Mouse (Mus musculus) thymus, adult 2 months (tissue): ENCODE data around the gene Podxl. TPM values are rescaled to one million over a fixed set of nuclear protein-coding genes. Genes with fewer than 3 reads are reported as not detected.

Source experiments
- DNase-seq: peaks from one replicate; pipeline ENCODE4 v3.0.0; 2021
- H3K27ac ChIP-seq: fragments of 200-500 bp; 2 replicates; pipeline ENCODE4 v1.5.1; 2012; ENCODE audit warnings: low read length, control low read depth; ENCODE audit not compliant: control insufficient read depth, insufficient read depth
- H3K27me3 ChIP-seq: fragments of 200-500 bp; 2 replicates; pipeline ENCODE4 v1.6.1; 2012; ENCODE audit warnings: mild to moderate bottlenecking, low read length, moderate library complexity, mixed read lengths; ENCODE audit not compliant: control insufficient read depth, insufficient read depth
- H3K36me3 ChIP-seq: fragments of 200-500 bp; 2 replicates; pipeline ENCODE4 v1.6.1; 2012; ENCODE audit warnings: mild to moderate bottlenecking, low read length, moderate library complexity; ENCODE audit not compliant: control insufficient read depth, insufficient read depth
- H3K4me1 ChIP-seq: fragments of 200-500 bp; replicated peaks from 2 replicates; pipeline ENCODE4 v1.6.1; 2012; ENCODE audit warnings: low read length; ENCODE audit not compliant: control insufficient read depth, insufficient read depth
- H3K4me3 ChIP-seq: fragments of 200-500 bp; 2 replicates; pipeline ENCODE4 v1.5.1; 2012; ENCODE audit warnings: mild to moderate bottlenecking, low read length, control low read depth, moderate library complexity; ENCODE audit not compliant: control insufficient read depth, insufficient read depth
- CTCF ChIP-seq: fragments of 200-500 bp; IDR thresholded peaks from 2 replicates; pipeline ENCODE4 v1.5.1; 2012; ENCODE audit warnings: mild to moderate bottlenecking, control low read depth, low read length, moderate library complexity, borderline replicate concordance; ENCODE audit not compliant: control insufficient read depth, poor library complexity, insufficient read depth; ENCODE audit errors: extremely low read depth
- POLR2A ChIP-seq: fragments of 200-500 bp; IDR thresholded peaks from 2 replicates; pipeline ENCODE4 v1.6.1; 2012; ENCODE audit warnings: mild to moderate bottlenecking, low read length, control low read depth, moderate library complexity; ENCODE audit not compliant: control insufficient read depth, poor library complexity, insufficient read depth; ENCODE audit errors: extremely low read depth
- WGBS: fragments of 180-500 bp; shearing (Covaris S2); methylation state at CpG from one replicate; pipeline ENCODE4 v1.1.7; 2018; 5-methylcytosine and 5-hydroxymethylcytosine counted together
- polyA plus RNA-seq: library from polyadenylated mRNA; depleted of rRNA; stranded (reverse); fragments of >200 nt; gene quantifications from 2 replicates; pipeline ENCODE4 v1.2.3, GENCODE M21; 2012

Gene Podxl
- polyA plus RNA-seq, 1 experiment, result 6.6 TPM

DNA sequence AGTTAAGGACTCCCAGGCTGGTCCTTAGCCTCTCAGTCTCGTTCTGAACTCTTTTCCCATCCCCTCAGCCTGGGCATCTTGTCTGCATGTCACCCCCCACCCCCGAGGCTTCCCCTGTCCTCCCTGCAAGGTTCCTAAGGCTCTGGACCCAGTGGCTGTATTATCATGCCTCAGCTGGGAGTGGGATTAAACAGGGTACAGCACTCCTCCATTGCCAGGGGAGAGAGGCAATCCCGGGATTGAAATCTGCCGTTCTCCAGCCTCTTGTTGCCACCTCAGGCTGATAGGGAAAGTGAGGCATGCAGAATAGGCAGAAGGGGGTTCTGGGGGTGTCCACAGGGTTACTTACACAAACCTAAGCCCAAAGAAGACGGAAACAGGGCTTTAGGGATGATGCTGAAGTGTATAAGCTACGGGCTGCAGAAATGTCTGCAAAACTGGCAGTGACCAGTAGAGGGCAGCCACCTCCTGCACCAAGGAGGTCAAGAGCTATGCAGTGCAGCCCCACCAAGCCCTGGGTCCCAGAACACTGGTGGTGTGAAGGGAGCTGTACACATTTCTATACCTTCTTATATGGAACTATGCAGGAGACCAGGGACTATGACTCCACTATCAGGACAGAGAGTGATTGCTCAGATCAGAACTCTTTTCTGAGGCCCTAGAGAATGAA, 38.4 kb downstream of the Podxl start:
- peak; percentile 78; the same call in 1 of the 2 replicates for TF ChIP-seq CTCF
- TF ChIP-seq POLR2A, result no peak
- peak; percentile 46 for DNase-seq
- Histone ChIP-seq H3K4me3 (no peak overlapping the region), H3K27me3 (no peaks in the 10 kb centered on the region), H3K36me3 (no peaks in the 10 kb centered on the region), H3K27ac (no peak overlapping the region), H3K4me1 (no peaks in the 10 kb centered on the region)
- WGBS, result 71% methylated on average over 6 of the region's 6 CpGs

GRCm38 (mm10) chr6:31524647-31525046, 39.1 kb downstream of the Podxl start:
- TF ChIP-seq CTCF (no peak), POLR2A (no peak)
- Histone ChIP-seq H3K36me3 (no peaks in the 10 kb centered on the region), H3K4me3 (no peak overlapping the region), H3K4me1 (no peaks in the 10 kb centered on the region), H3K27ac (no peak overlapping the region), H3K27me3 (no peaks in the 10 kb centered on the region)
- no peak for DNase-seq
- WGBS, result 90% methylated on average over 8 of the region's 8 CpGs

- Histone ChIP-seq H3K36me3 (no peaks in the 10 kb centered on the region), H3K4me1 (no peaks in the 10 kb centered on the region), H3K27me3 (no peaks in the 10 kb centered on the region), H3K4me3 (no peak overlapping the region), H3K27ac (no peak overlapping the region)
- TF ChIP-seq CTCF, result no peak
- TF ChIP-seq POLR2A, result no peak
- WGBS, result 95% methylated on average over 13 of the region's 13 CpGs
- DNase-seq, result no peak
These were observed 39.7 kb downstream of the Podxl start for GRCm38 (mm10) chr6:31524121-31524520.

DNA sequence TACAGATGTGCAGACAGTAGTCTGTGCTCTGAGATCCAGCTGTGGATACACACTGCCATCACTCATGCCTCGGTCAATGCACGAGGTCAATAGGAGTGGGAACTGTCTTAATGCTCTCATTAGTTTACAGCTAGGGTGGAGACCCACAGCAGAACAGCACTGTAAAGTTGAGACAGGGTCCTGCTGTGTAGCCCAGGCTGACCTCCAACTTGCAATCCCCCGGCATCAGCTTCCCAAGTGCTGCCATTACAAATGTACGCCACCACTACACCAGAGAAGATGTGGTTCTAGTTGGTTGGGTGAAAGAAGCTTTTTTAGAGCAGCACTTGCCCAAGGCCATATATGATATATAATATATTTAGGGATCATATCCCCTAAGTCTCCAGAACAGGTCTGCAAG, 40.1 kb downstream of the Podxl start:
- Histone ChIP-seq H3K27ac (no peak overlapping the region), H3K27me3 (no peaks in the 10 kb centered on the region), H3K4me3 (no peak overlapping the region), H3K4me1 (no peaks in the 10 kb centered on the region), H3K36me3 (no peaks in the 10 kb centered on the region)
- DNase-seq, result no peak
- TF ChIP-seq CTCF, result no peak
- TF ChIP-seq POLR2A, result no peak
- WGBS, result 93% methylated on average over 4 of the region's 4 CpGs

GRCm38 (mm10) chr6:31523039-31523438, 40.7 kb downstream of the Podxl start:
- DNase-seq, result no peak
- H3K27me3 ChIP-seq, result no peaks in the 10 kb centered on the region
- no peak for TF ChIP-seq CTCF
- TF ChIP-seq POLR2A, result no peak
- H3K4me3 ChIP-seq, result no peak overlapping the region
- H3K27ac ChIP-seq, result no peak overlapping the region
- WGBS, result 90% methylated on average over 5 of the region's 5 CpGs
- no peaks in the 10 kb centered on the region for H3K4me1 ChIP-seq
- H3K36me3 ChIP-seq, result no peaks in the 10 kb centered on the region

- no peaks in the 10 kb centered on the region for H3K4me1 ChIP-seq
- 88% methylated on average over 4 of the region's 4 CpGs for WGBS
- no peaks in the 10 kb centered on the region for H3K36me3 ChIP-seq
- H3K4me3 ChIP-seq, result no peak overlapping the region
- no peaks in the 10 kb centered on the region for H3K27me3 ChIP-seq
- no peak for TF ChIP-seq CTCF
- no peak for TF ChIP-seq POLR2A
- H3K27ac ChIP-seq, result no peak overlapping the region
- no peak for DNase-seq
These were observed 41.3 kb downstream of the Podxl start for GRCm38 (mm10) chr6:31522478-31522877.
